Mouse (Mus musculus) ES-Bruce4 (cell line): ENCODE measurements around the gene Ptprg.

Experiments used
- CTCF ChIP-seq: IDR thresholded peaks from one replicate; pipeline ENCODE4 v1.8.1; 2011; ENCODE audit warnings: low read depth, low read length
- EP300 ChIP-seq: IDR thresholded peaks from 2 replicates; pipeline ENCODE4 v1.6.1; 2011; ENCODE audit warnings: low read depth, low read length; ENCODE audit not compliant: insufficient read depth

DNA sequence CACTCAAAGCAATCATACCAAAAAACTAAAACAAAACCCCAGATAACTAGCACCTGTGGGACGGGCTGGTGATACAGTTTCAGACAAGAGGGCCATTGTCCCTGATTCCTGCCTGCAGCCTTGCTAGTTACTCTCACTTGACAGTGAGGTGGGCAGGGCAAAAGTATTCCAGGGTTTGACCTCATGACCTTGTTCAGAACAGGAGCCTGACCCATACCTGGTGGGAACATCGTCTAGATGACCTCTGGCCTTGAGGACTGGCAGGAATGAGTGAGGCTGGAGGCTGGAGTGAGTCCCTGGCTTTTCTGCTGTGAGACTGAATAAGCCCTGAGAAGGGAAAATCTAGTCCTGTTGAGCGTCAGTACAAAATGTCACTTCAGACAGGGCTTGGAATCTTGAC is 11.1 kb downstream of the Ptprg start:
- TF ChIP-seq CTCF: no peak
- TF ChIP-seq EP300: 0 out of 2 replicates have a peak, but pooled peaks have one; percentile 15
